In the genomic region with DNA sequence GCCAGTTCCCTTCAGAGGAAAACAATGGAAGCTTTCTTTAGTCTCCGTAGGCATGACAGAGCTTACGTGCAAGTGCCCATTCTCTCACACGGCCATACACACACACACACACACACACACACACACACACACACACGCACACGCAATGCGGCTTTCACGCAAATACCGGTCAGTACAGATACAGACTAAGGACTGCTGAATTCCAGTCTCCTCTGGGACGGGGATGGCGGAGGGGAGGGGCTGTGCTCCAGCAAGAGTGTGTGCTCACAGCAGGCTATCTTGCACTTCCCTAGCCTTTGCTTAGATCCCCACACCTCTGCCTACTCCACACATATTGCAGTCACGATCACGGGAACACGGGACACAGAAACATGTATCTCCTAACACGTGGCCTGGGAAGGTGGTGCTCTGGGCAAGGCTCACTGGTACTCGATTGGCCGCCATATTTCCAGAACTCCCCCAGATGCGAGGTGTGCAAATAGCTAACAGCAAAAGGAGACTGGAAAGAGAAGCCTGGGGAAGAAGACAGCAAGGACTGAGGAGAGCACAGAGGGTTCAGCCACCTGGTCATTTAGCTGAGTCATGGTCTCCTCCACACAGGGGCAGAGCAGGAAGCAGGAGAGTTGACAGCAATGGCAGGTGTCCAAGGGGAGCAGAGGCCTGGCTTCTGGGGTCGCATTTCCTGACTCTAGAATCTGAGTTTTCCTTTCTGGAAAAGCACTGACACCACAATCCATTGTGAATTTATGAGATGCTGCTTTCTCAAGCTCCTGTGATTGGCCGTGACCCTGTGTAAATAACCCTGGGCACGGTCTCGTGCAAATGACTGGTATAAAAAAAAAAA, we compare ENCODE assay signal across 9 mouse cellular contexts. TPM values are rescaled to one million over a fixed set of nuclear protein-coding genes. Genes with fewer than 3 reads are reported as not detected.
DNase-seq lines count a peak whose midpoint lies in the region; ATAC-seq and TF ChIP-seq lines count a peak whose summit lies in the region.
"Had no signal": no experiment of that assay in that cellular context is flagged by ENCODE, and none has a peak within 500 bp of the region (broad histone marks: within the 10 kb centered on the region; RNA-seq: fewer than 3 reads in every experiment).

No protein-coding gene starts in this region.

- H3K4me2 ChIP-seq in midbrain, embryonic 11.5 days, result no peak overlapping the region
- H3K4me2 ChIP-seq in midbrain, postnatal 0 days (ENCODE audit: low read depth, low read length, poor library complexity, severe bottlenecking), result no peak overlapping the region
- no peak overlapping the region for H3K4me2 ChIP-seq in heart, embryonic 13.5 days
- no peak overlapping the region for H3K4me2 ChIP-seq in limb, embryonic 12.5 days

- 71% methylated on average over 21 of the region's 21 CpGs for WGBS in midbrain, embryonic 11.5 days
- WGBS in midbrain, postnatal 0 days, result 75% methylated on average over 21 of the region's 21 CpGs
- WGBS in heart, embryonic 13.5 days, result 70% methylated on average over 21 of the region's 21 CpGs
- 77% methylated on average over 21 of the region's 21 CpGs for WGBS in limb, embryonic 12.5 days

- no peak for DNase-seq in midbrain, embryonic 11.5 days (ENCODE audit: low spot score, missing footprints)
- no peak for DNase-seq in midbrain, postnatal 0 days (ENCODE audit: low spot score)
- no peak for DNase-seq in right cerebral cortex, adult 2 months (ENCODE audit: low spot score in 2 of 2)
- no peak for DNase-seq in gastrocnemius, postnatal 4 days (ENCODE audit: low spot score in 2 of 2)
- no peak for DNase-seq in urinary bladder, postnatal 10 days (ENCODE audit: low spot score)
- DNase-seq in c-Kit-positive CD71-positive TER-119-positive erythroid progenitor cells, embryonic 14.5 days (ENCODE audit: low spot score), result no peak

- no peaks in the 10 kb centered on the region for H3K36me3 ChIP-seq in midbrain, embryonic 11.5 days (ENCODE audit: control insufficient read depth, insufficient read depth, low read length)
- H3K36me3 ChIP-seq in midbrain, postnatal 0 days (ENCODE audit: insufficient read depth, low read length), result no peaks in the 10 kb centered on the region
- H3K36me3 ChIP-seq in heart, embryonic 13.5 days, result no peaks in the 10 kb centered on the region
- no peaks in the 10 kb centered on the region for H3K36me3 ChIP-seq in limb, embryonic 12.5 days

- H3K4me3 ChIP-seq in midbrain, embryonic 11.5 days (ENCODE audit: low read depth, low read length), result no peak overlapping the region
- no peak overlapping the region for H3K4me3 ChIP-seq in midbrain, postnatal 0 days (ENCODE audit: low read depth, low read length)
- H3K4me3 ChIP-seq in heart, embryonic 13.5 days, result no peak overlapping the region
- no peak overlapping the region for H3K4me3 ChIP-seq in limb, embryonic 12.5 days (replicated peaks)
- H3K4me3 ChIP-seq: heart, adult 2 months had no signal

- no peaks in the 10 kb centered on the region for H3K27me3 ChIP-seq in midbrain, embryonic 11.5 days (ENCODE audit: control insufficient read depth, insufficient read depth, low read length)
- H3K27me3 ChIP-seq in midbrain, postnatal 0 days (ENCODE audit: insufficient read depth, low read length), result no peaks in the 10 kb centered on the region
- no peaks in the 10 kb centered on the region for H3K27me3 ChIP-seq in heart, embryonic 13.5 days (replicated peaks)
- no peaks in the 10 kb centered on the region for H3K27me3 ChIP-seq in limb, embryonic 12.5 days

- no peak overlapping the region for H3K27ac ChIP-seq in midbrain, embryonic 11.5 days (ENCODE audit: low read depth, low read length)
- H3K27ac ChIP-seq in midbrain, postnatal 0 days (ENCODE audit: low read depth, low read length), result no peak overlapping the region
- H3K27ac ChIP-seq in heart, embryonic 13.5 days (replicated peaks), result peak overlapping the region; percentile 62
- no peak overlapping the region for H3K27ac ChIP-seq in limb, embryonic 12.5 days
- H3K27ac ChIP-seq: heart, adult 2 months had no signal

- no peak overlapping the region for H3K9ac ChIP-seq in midbrain, embryonic 11.5 days (ENCODE audit: low read length)
- H3K9ac ChIP-seq in midbrain, postnatal 0 days (replicated peaks; ENCODE audit: low read length, poor library complexity, severe bottlenecking), result no peak overlapping the region
- H3K9ac ChIP-seq in heart, embryonic 13.5 days, result no peak overlapping the region
- no peak overlapping the region for H3K9ac ChIP-seq in limb, embryonic 12.5 days (replicated peaks)

- H3K4me1 ChIP-seq in midbrain, embryonic 11.5 days (ENCODE audit: control insufficient read depth, insufficient read depth, low read length), result peaks cover 2% of the 10 kb centered on the region; the same call in 1 of the 2 replicates
- no peaks in the 10 kb centered on the region for H3K4me1 ChIP-seq in midbrain, postnatal 0 days (ENCODE audit: insufficient read depth, low read length)
- peaks cover 64% of the 10 kb centered on the region for H3K4me1 ChIP-seq in heart, embryonic 13.5 days
- H3K4me1 ChIP-seq in limb, embryonic 12.5 days (replicated peaks), result peaks cover 29% of the 10 kb centered on the region

- no peak for TF ChIP-seq CTCF in midbrain, postnatal 0 days (IDR thresholded peaks at IDR 0.05)

- H3K9me3 ChIP-seq in midbrain, embryonic 11.5 days (ENCODE audit: control insufficient read depth, low read length), result no peaks in the 10 kb centered on the region
- H3K9me3 ChIP-seq in midbrain, postnatal 0 days (ENCODE audit: low read length), result no peaks in the 10 kb centered on the region
- no peaks in the 10 kb centered on the region for H3K9me3 ChIP-seq in heart, embryonic 13.5 days
- no peaks in the 10 kb centered on the region for H3K9me3 ChIP-seq in limb, embryonic 12.5 days

- ATAC-seq in midbrain, embryonic 11.5 days (ENCODE audit: low FRiP score), result peak; percentile 49
- no peak for ATAC-seq in midbrain, postnatal 0 days (ENCODE audit: low FRiP score)
- peak; percentile 61; the same call in 1 of the 2 replicates for ATAC-seq in heart, embryonic 13.5 days (ENCODE audit: extremely low read depth, insufficient number of reproducible peaks, low FRiP score, low TSS enrichment)
- peak; percentile 47; the same call in 1 of the 2 replicates for ATAC-seq in limb, embryonic 12.5 days (ENCODE audit: insufficient number of reproducible peaks, insufficient read depth, low FRiP score, low TSS enrichment, low read depth)

RNA-seq across cellular contexts. Expression of a gene that starts 56.3 kb away (rescaled TPM):
- polyA plus RNA-seq in midbrain, embryonic 11.5 days (2014; fragmentation: Nextera tagmentation; extraction: Ambion mirVana), result 33.1 and 35.7 TPM in 2 replicates
- 6.9 and 18.1 TPM in 2 replicates for total RNA-seq in midbrain, postnatal 0 days (2014; rRNA removed)
- polyA plus RNA-seq in midbrain, postnatal 0 days (2015; fragmentation: Nextera tagmentation; extraction: Ambion mirVana), result 11.1 and 11.9 TPM in 2 replicates
- polyA plus RNA-seq in heart, embryonic 13.5 days (2015; fragmentation: Nextera tagmentation; extraction: Ambion mirVana), result 21.7 and 24.8 TPM in 2 replicates
- polyA plus RNA-seq in limb, embryonic 12.5 days (2016; fragmentation: Nextera tagmentation; extraction: Ambion mirVana), result 38.3 and 41.2 TPM in 2 replicates
- total RNA-seq in gastrocnemius, postnatal 4 days (2021), result 10 to 100 TPM; 10.5 to 10.6 TPM
